Mouse (Mus musculus) cortical plate, adult 2 months (tissue): ENCODE measurements around the gene Gm21988.

Experiments used
- CTCF ChIP-seq: fragments of 200-500 bp; IDR thresholded peaks from 2 replicates; pipeline ENCODE4 v1.5.1; 2011; ENCODE audit warnings: mild to moderate bottlenecking, control low read depth, low read length; ENCODE audit not compliant: insufficient read depth; ENCODE audit errors: extremely low read depth
- POLR2A ChIP-seq: fragments of 200-500 bp; IDR thresholded peaks from 2 replicates; pipeline ENCODE4 v1.6.1; 2011; ENCODE audit warnings: mild to moderate bottlenecking, low read length, control low read depth; ENCODE audit not compliant: insufficient read depth; ENCODE audit errors: extremely low read depth

- TF ChIP-seq POLR2A (no peak), CTCF (no peak)
These were observed 28.9 kb downstream of the Gm21988 start for GRCm38 (mm10) chr11:70210681-70211080.
